ENCODE assay signal across 16 mouse cellular contexts in the genomic region with DNA sequence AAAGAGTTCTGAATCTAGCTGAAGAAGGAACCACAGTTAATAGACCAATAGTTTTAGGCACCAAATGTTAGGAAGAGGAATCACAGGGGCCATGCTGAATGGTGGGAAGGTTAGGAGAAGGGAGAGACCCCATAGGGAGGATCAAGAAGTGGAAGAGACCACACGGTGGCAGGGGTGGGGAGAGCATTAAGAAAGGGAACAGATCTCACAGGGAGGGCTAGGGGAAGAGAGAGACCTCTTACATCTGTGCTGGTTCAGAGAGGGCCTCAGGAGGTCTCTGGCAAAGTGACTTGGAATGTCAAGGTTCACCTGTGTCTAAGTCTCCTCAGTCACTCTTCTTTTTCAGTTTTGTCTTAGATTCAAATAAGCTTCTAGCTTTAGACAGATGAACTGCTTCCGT. TPM values are rescaled to one million over a fixed set of nuclear protein-coding genes. Genes with fewer than 3 reads are reported as not detected.
A peak's percentile ranks its signal among the peaks of the same experiment; 100 is the strongest.
DNase-seq lines count a peak whose midpoint lies in the region; ATAC-seq and TF ChIP-seq lines count a peak whose summit lies in the region.
"Had no signal": no experiment of that assay in that cellular context is flagged by ENCODE, and none has a peak within 500 bp of the region (broad histone marks: within the 10 kb centered on the region; RNA-seq: fewer than 3 reads in every experiment).

No protein-coding gene starts in this region.

- no peak overlapping the region for H3K9ac ChIP-seq in forebrain, embryonic 15.5 days (replicated peaks)
- H3K9ac ChIP-seq in hindbrain, embryonic 15.5 days, result no peak overlapping the region
- no peak overlapping the region for H3K9ac ChIP-seq in midbrain, embryonic 15.5 days

- peak overlapping the region; percentile 75 for H3K27ac ChIP-seq in layer of hippocampus, adult 2 months
- H3K27ac ChIP-seq in forebrain, embryonic 15.5 days (replicated peaks), result peak overlapping the region; percentile 66
- H3K27ac ChIP-seq in hindbrain, embryonic 15.5 days (replicated peaks), result peak overlapping the region; percentile 35
- H3K27ac ChIP-seq in midbrain, embryonic 15.5 days, result peak overlapping the region; percentile 64
- H3K27ac ChIP-seq: heart, embryonic 10.5 days; kidney, postnatal 0 days had no signal

- no peak overlapping the region for H3K4me2 ChIP-seq in forebrain, embryonic 15.5 days (replicated peaks)
- H3K4me2 ChIP-seq in hindbrain, embryonic 15.5 days, result peak overlapping the region; percentile 44
- peak overlapping the region; percentile 39 for H3K4me2 ChIP-seq in midbrain, embryonic 15.5 days
- H3K4me2 ChIP-seq: liver, embryonic 11.5 days had no signal

- H3K4me3 ChIP-seq in layer of hippocampus, adult 2 months, result peak overlapping the region; percentile 26
- H3K4me3 ChIP-seq in forebrain, embryonic 15.5 days, result no peak overlapping the region
- no peak overlapping the region for H3K4me3 ChIP-seq in hindbrain, embryonic 15.5 days
- no peak overlapping the region for H3K4me3 ChIP-seq in midbrain, embryonic 15.5 days
- H3K4me3 ChIP-seq: heart, embryonic 10.5 days had no signal

- no peaks in the 10 kb centered on the region for H3K36me3 ChIP-seq in forebrain, embryonic 15.5 days
- H3K36me3 ChIP-seq in hindbrain, embryonic 15.5 days, result no peaks in the 10 kb centered on the region
- no peaks in the 10 kb centered on the region for H3K36me3 ChIP-seq in midbrain, embryonic 15.5 days (replicated peaks)
- H3K36me3 ChIP-seq: heart, embryonic 10.5 days had no signal

- no peak for TF ChIP-seq CTCF in layer of hippocampus, adult 2 months (conservative IDR thresholded peaks at IDR 0.05)

- peaks cover 7% of the 10 kb centered on the region for H3K4me1 ChIP-seq in forebrain, embryonic 15.5 days
- no peaks in the 10 kb centered on the region for H3K4me1 ChIP-seq in hindbrain, embryonic 15.5 days (replicated peaks)
- peaks cover 13% of the 10 kb centered on the region for H3K4me1 ChIP-seq in midbrain, embryonic 15.5 days
- H3K4me1 ChIP-seq: heart, embryonic 10.5 days had no signal

- H3K27me3 ChIP-seq in forebrain, embryonic 15.5 days, result no peaks in the 10 kb centered on the region
- H3K27me3 ChIP-seq in hindbrain, embryonic 15.5 days, result no peaks in the 10 kb centered on the region
- H3K27me3 ChIP-seq in midbrain, embryonic 15.5 days (replicated peaks), result no peaks in the 10 kb centered on the region

- 51% methylated on average over 2 of the region's 2 CpGs for WGBS in forebrain, embryonic 15.5 days
- WGBS in hindbrain, embryonic 15.5 days, result 63% methylated on average over 2 of the region's 2 CpGs
- 38% methylated on average over 2 of the region's 2 CpGs for WGBS in midbrain, embryonic 15.5 days

- no peaks in the 10 kb centered on the region for H3K9me3 ChIP-seq in forebrain, embryonic 15.5 days
- no peaks in the 10 kb centered on the region for H3K9me3 ChIP-seq in hindbrain, embryonic 15.5 days
- H3K9me3 ChIP-seq in midbrain, embryonic 15.5 days, result no peaks in the 10 kb centered on the region; the same call in 1 of the 2 replicates
- H3K9me3 ChIP-seq: heart, embryonic 10.5 days had no signal

- ATAC-seq in forebrain, embryonic 15.5 days (replicated peaks), result no peak; the same call in 1 of the 2 replicates
- ATAC-seq in hindbrain, embryonic 15.5 days (ENCODE audit: low FRiP score, low read depth), result peak; percentile 51; the same call in 1 of the 2 replicates
- peak; percentile 72 for ATAC-seq in midbrain, embryonic 15.5 days (replicated peaks)

- DNase-seq in layer of hippocampus, adult 2 months (ENCODE audit: low spot score in 2 of 2), result no peak
- no peak for DNase-seq in layer of hippocampus, adult 8-10 months (ENCODE audit: low spot score in 2 of 2)
- no peak for DNase-seq in spleen, adult 12 weeks (ENCODE audit: low spot score)
- no peak for DNase-seq in heart, adult 9 months (ENCODE audit: low spot score in 2 of 2)
- DNase-seq: cerebellum, adult 2 months; kidney, adult 18-20 months; left cerebral cortex, postnatal 4 days; lung, adult 2 months had no signal

RNA-seq across cellular contexts. Expression of gene Rasgrp1, which starts 30.8 kb away (rescaled TPM):
- total RNA-seq in layer of hippocampus, adult 2 months (2021), result 100 to 1,000 TPM; 390 to 415 TPM
- total RNA-seq in layer of hippocampus, adult 8-10 months (2022), result 100 to 1,000 TPM; 328 to 405 (median 376) TPM
- 3.8 and 4.3 TPM in 2 replicates for polyA plus RNA-seq in forebrain, embryonic 15.5 days (2015; fragmentation: Nextera tagmentation; extraction: Ambion mirVana)
- polyA plus RNA-seq in hindbrain, embryonic 15.5 days (2015; fragmentation: Nextera tagmentation; extraction: Ambion mirVana), result 1.9 and 2.3 TPM in 2 replicates
- polyA plus RNA-seq in midbrain, embryonic 15.5 days (2015; fragmentation: Nextera tagmentation; extraction: Ambion mirVana), result 2.4 and 2.8 TPM in 2 replicates
- total RNA-seq: gastrocnemius, adult 18-20 months had no signal
- polyA plus RNA-seq: C2C12 had no signal
